Mouse (Mus musculus): ENCODE measurements around the gene Tle1.

GRCm38 (mm10) chr4:72104186-72104585 lies 96.5 kb downstream of the Tle1 start:
- no peak for TF ChIP-seq CTCF (IDR thresholded peaks at IDR 0.05; ENCODE audit: extremely low read depth, insufficient read length, insufficient replicate concordance, low read depth, low read length)
- TF ChIP-seq POLR2A (IDR thresholded peaks at IDR 0.05; ENCODE audit: low read depth, low read length): no peak

Data from small intestine, adult 2 months (tissue).